Mouse (Mus musculus): ENCODE results near the gene Il10rb.

- TF ChIP-seq CTCF (IDR thresholded peaks at IDR 0.05; ENCODE audit: insufficient read depth, low read length), result no peak
- TF ChIP-seq POLR2A (IDR thresholded peaks at IDR 0.05; ENCODE audit: borderline replicate concordance, extremely low read depth, low read depth, low read length), result peak; percentile 45; the same call in 1 of the 2 replicates
These were observed at the start of gene Il10rb for GRCm38 (mm10) chr16:91405640-91406584.

Data from lung, adult 2 months (tissue).